Mouse (Mus musculus): ENCODE measurements around the gene Malrd1. TPM values are rescaled to one million over a fixed set of nuclear protein-coding genes. Genes with fewer than 3 reads are reported as not detected.

The Malrd1 gene
- total RNA-seq (2017): not detected in 3 replicates

GRCm38 (mm10) chr2:15526241-15526924 is at the start of gene Malrd1:
Gene Malrd1 (plus strand): TSS chr2:15526479.
- ATAC-seq (replicated peaks; ENCODE audit: insufficient number of reproducible peaks, low FRiP score, low TSS enrichment, poor library complexity, severe bottlenecking): no peak

GRCm38 (mm10) chr2:15538643-15539042 is 12.4 kb downstream of the Malrd1 start:
- ATAC-seq (replicated peaks; ENCODE audit: insufficient number of reproducible peaks, low FRiP score, low TSS enrichment, poor library complexity, severe bottlenecking): no peak

GRCm38 (mm10) chr2:15613327-15613948 is 87.2 kb downstream of the Malrd1 start:
- ATAC-seq (replicated peaks; ENCODE audit: insufficient number of reproducible peaks, low FRiP score, low TSS enrichment, poor library complexity, severe bottlenecking): no peak

- no peak for ATAC-seq (replicated peaks; ENCODE audit: insufficient number of reproducible peaks, low FRiP score, low TSS enrichment, poor library complexity, severe bottlenecking)
Measured at GRCm38 (mm10) chr2:15614026-15614425, 87.7 kb downstream of the Malrd1 start.

- no peak for ATAC-seq (replicated peaks; ENCODE audit: insufficient number of reproducible peaks, low FRiP score, low TSS enrichment, poor library complexity, severe bottlenecking)
Measured at GRCm38 (mm10) chr2:15635761-15636160, 109.5 kb downstream of the Malrd1 start.

DNA sequence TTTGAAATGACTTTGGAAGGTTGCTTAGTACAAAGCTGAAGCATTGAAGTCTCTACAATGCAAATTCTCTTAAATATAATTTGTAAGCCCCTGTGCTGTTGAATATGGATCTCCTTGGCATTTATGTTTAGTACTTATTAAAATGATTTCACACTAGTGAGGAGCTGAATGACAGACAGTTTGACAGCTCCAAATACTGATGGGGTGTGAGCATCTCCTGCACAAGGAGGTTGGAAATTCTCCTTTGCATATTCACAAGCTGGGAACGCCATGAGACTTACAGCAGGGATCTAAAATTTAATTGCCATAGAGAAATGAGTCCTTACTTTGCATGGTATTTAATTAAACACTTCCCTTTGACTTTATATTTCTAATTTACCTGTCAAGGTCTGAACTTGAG is 117.6 kb downstream of the Malrd1 start:
- no peak for ATAC-seq (replicated peaks; ENCODE audit: insufficient number of reproducible peaks, low FRiP score, low TSS enrichment, poor library complexity, severe bottlenecking)

DNA sequence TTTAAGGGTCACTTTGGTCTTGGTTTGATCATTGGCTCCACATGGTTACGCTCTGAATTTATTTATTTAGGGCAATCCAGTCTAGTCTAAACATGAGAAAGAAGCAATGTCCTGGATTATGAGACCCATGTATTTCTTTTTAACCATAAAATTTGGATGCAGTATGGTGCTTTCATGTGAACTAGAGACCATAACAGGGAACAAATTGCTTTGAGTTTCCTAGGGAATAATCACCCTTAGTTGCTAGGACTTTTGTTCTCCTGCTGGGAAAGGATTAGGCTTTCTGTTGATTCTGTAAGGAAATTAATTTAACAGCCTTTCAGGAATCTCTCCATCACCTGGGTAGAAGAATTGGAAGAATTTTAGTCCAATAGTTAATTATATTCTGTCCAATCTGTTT is 130.1 kb downstream of the Malrd1 start:
- ATAC-seq (replicated peaks; ENCODE audit: insufficient number of reproducible peaks, low FRiP score, low TSS enrichment, poor library complexity, severe bottlenecking): no peak

DNA sequence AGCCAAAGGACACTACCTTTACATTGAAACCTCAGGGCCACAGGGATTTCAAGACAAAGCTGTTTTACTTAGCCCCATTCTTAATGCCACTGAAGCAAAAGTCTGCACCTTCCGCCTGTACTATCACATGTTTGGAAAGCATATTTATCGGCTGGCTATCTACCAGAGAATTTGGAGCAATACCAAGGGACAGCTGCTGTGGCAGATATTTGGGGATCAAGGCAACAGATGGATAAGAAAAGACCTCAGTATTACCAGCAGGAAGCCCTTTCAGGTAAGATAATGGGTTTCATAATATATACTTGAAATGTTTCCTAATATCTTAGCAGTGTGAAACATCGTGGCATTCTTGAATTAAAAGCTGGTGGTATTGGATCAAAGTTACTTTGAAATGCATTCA is 176.7 kb downstream of the Malrd1 start:
- no peak for ATAC-seq (replicated peaks; ENCODE audit: insufficient number of reproducible peaks, low FRiP score, low TSS enrichment, poor library complexity, severe bottlenecking)

GRCm38 (mm10) chr2:15740945-15741344 is 214.7 kb downstream of the Malrd1 start:
- no peak for ATAC-seq (replicated peaks; ENCODE audit: insufficient number of reproducible peaks, low FRiP score, low TSS enrichment, poor library complexity, severe bottlenecking)

GRCm38 (mm10) chr2:15744979-15745688 is 218.9 kb downstream of the Malrd1 start:
- ATAC-seq (replicated peaks; ENCODE audit: insufficient number of reproducible peaks, low FRiP score, low TSS enrichment, poor library complexity, severe bottlenecking): no peak

GRCm38 (mm10) chr2:15784818-15785217 is 258.5 kb downstream of the Malrd1 start:
- no peak for ATAC-seq (replicated peaks; ENCODE audit: insufficient number of reproducible peaks, low FRiP score, low TSS enrichment, poor library complexity, severe bottlenecking)

- no peak for ATAC-seq (replicated peaks; ENCODE audit: insufficient number of reproducible peaks, low FRiP score, low TSS enrichment, poor library complexity, severe bottlenecking)
Measured at GRCm38 (mm10) chr2:15815724-15816123, 289.4 kb downstream of the Malrd1 start.

GRCm38 (mm10) chr2:15869380-15869779 is 343.1 kb downstream of the Malrd1 start:
- ATAC-seq (replicated peaks; ENCODE audit: insufficient number of reproducible peaks, low FRiP score, low TSS enrichment, poor library complexity, severe bottlenecking): no peak

GRCm38 (mm10) chr2:15893418-15894120 is 367.3 kb downstream of the Malrd1 start:
- no peak for ATAC-seq (replicated peaks; ENCODE audit: insufficient number of reproducible peaks, low FRiP score, low TSS enrichment, poor library complexity, severe bottlenecking)

DNA sequence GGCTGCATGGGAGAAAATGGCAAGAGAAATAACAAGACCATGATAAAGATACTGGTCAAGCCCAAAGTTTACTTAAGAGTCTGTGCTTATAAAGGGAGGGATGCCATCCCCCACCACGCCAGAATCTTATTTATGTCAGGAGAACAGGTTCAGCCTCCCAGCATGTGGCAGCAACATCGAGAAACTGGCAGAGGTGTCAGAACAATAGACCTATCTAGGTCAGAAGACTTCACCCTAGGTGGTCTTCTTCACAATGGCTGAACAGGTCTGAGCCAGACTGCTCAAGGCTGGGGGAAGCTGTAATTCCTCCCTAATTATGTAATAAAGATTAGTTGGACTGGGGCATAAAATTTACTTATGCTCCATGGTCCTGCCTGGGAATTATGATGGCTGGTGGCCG is 399.2 kb downstream of the Malrd1 start:
- ATAC-seq (replicated peaks; ENCODE audit: insufficient number of reproducible peaks, low FRiP score, low TSS enrichment, poor library complexity, severe bottlenecking): no peak

DNA sequence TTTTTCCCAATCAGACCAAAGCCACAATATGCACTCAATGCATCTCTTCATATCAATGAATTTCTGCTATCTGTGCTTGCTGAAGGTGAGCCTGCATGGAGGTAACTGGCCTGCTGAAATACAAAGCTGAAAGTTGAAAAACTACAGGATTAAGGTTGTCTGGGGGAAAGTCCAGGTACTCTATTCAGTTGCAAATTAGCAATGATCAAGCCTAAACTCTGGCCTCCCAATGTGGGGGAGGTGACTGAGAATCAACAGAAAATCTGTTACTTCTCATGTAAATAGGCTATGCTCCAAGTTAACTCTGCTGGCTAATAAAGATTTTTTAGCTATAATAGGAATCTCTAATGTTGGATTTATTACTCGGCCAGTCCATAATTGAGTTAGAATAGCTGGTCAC is 399.8 kb downstream of the Malrd1 start:
- no peak for ATAC-seq (replicated peaks; ENCODE audit: insufficient number of reproducible peaks, low FRiP score, low TSS enrichment, poor library complexity, severe bottlenecking)

- ATAC-seq (replicated peaks; ENCODE audit: insufficient number of reproducible peaks, low FRiP score, low TSS enrichment, poor library complexity, severe bottlenecking): no peak
Measured at GRCm38 (mm10) chr2:15931479-15931878, 405.2 kb downstream of the Malrd1 start.

GRCm38 (mm10) chr2:15931924-15932323 is 405.6 kb downstream of the Malrd1 start:
- ATAC-seq (replicated peaks; ENCODE audit: insufficient number of reproducible peaks, low FRiP score, low TSS enrichment, poor library complexity, severe bottlenecking): no peak

DNA sequence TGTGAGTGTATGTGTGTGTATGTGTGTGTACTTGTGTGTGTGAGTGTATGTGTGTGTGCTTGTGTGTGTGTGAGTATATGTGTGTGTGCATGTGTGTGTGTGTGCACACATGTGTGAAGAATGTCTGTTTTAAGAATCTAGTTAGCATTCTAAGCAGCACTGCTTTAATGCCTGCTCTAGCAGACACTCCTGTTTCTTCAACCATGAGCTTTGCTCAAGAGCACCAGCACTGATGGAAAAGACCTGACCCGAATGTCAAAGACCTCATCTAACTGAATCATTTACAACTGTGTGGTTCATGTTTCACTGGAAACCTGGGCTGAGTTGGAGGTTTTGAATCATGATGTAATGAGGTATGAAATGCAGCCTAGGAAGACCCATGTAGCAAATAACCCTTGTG is 406.1 kb downstream of the Malrd1 start:
- ATAC-seq (replicated peaks; ENCODE audit: insufficient number of reproducible peaks, low FRiP score, low TSS enrichment, poor library complexity, severe bottlenecking): no peak

Data from monocyte, adult 5-6 weeks (primary cell).